In the genomic region with DNA sequence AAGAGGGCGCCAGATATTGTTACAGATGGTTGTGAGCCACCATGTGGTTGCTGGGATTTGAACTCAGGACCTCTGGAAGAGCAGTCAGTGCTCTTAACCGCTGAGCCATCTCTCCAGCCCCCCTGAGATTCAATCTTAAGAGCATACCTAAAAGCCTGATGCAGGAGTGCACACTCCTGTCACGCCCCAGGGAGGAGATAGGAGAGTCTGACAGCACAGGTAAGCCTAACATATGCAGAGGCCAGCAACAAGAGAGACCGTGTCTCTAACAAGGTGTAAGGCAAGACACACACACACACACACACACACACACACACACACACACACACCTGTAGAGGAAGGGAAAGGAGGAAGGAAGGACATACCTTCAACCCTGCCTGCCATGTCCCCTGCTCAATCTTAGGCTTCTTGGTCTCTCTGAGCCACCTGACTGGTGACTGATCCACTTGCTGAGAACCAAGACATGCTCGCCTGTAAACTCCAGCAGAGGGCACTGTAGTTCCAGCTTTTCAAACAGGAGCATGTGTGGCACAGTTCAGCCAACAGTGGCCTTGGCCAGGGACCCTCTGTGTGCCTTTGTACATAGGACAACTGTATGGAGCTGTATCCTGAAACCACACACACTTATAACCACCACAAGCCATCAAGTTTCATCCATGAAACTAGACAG, we compare ENCODE assay signal across 8 mouse cellular contexts. TPM values are rescaled to one million over a fixed set of nuclear protein-coding genes. Genes with fewer than 3 reads are reported as not detected.
DNase-seq lines count a peak whose midpoint lies in the region; ATAC-seq lines count a peak whose summit lies in the region.

No protein-coding gene starts in this region.

- no peak overlapping the region for H3K4me2 ChIP-seq in midbrain, embryonic 13.5 days (replicated peaks)

- H3K9me3 ChIP-seq in limb, embryonic 10.5 days (replicated peaks) = no peaks in the 10 kb centered on the region
- H3K9me3 ChIP-seq in midbrain, embryonic 13.5 days = no peaks in the 10 kb centered on the region

- peak; percentile 87 for ATAC-seq in midbrain, embryonic 13.5 days

- no peaks in the 10 kb centered on the region for H3K27me3 ChIP-seq in limb, embryonic 10.5 days (ENCODE audit: low read depth, poor library complexity, severe bottlenecking)
- no peaks in the 10 kb centered on the region for H3K27me3 ChIP-seq in midbrain, embryonic 13.5 days

- no peak overlapping the region for H3K4me3 ChIP-seq in limb, embryonic 10.5 days
- H3K4me3 ChIP-seq in midbrain, embryonic 13.5 days (replicated peaks) = no peak overlapping the region

- intact Hi-C loops in gastrocnemius, postnatal 14 days (cut with DNase I; ENCODE audit: low total_unique reads) = loop anchor here (2.0 kb wide), 1 partner anchor 37 kb away; no protein-coding TSS in a partner anchor

- H3K9ac ChIP-seq in midbrain, embryonic 13.5 days (replicated peaks) = no peak overlapping the region

- H3K36me3 ChIP-seq in limb, embryonic 10.5 days = no peaks in the 10 kb centered on the region
- H3K36me3 ChIP-seq in midbrain, embryonic 13.5 days = no peaks in the 10 kb centered on the region

- H3K27ac ChIP-seq in limb, embryonic 10.5 days = no peak overlapping the region
- no peak overlapping the region for H3K27ac ChIP-seq in midbrain, embryonic 13.5 days

- 38% methylated on average over 5 of the region's 5 CpGs for WGBS in limb, embryonic 10.5 days
- 42% methylated on average over 5 of the region's 5 CpGs for WGBS in midbrain, embryonic 13.5 days

- peak; percentile 57 to 58 for DNase-seq in urinary bladder, adult 18-20 months (ENCODE audit: low spot score in 2 of 2)
- DNase-seq in urinary bladder, postnatal 10 days (ENCODE audit: low spot score) = no peak
- peak; percentile 93 for DNase-seq in embryo, embryonic 10 days (ENCODE audit: low spot score)
- peak; percentile 69 for DNase-seq in gastrocnemius, postnatal 14 days
- DNase-seq in kidney, adult 18-20 months = peak; percentile 88
- DNase-seq in limb, embryonic 10.5 days (ENCODE audit: low spot score) = peak; percentile 79
- DNase-seq in spleen, postnatal 36 days (ENCODE audit: low spot score in 2 of 2) = peak; percentile 59 to 66

- peaks cover 4% of the 10 kb centered on the region; the same call in 1 of the 2 replicates for H3K4me1 ChIP-seq in limb, embryonic 10.5 days
- H3K4me1 ChIP-seq in midbrain, embryonic 13.5 days (replicated peaks) = no peaks in the 10 kb centered on the region

RNA-seq across cellular contexts. Expression of a gene that starts 9.1 kb away (rescaled TPM):
- total RNA-seq in gastrocnemius, postnatal 14 days (2021) = under 1 TPM in 1 of 2 experiments, not detected in 1; 0.44 TPM
- polyA plus RNA-seq in limb, embryonic 10.5 days (2016; fragmentation: Nextera tagmentation; extraction: Ambion mirVana) = 0.28 TPM in 1 of 2 replicates, not detected in the other
- polyA plus RNA-seq in midbrain, embryonic 13.5 days (2015; fragmentation: Nextera tagmentation; extraction: Ambion mirVana) = 0.67 TPM in 1 of 2 replicates, not detected in the other

RNA-seq across cellular contexts. Expression of a gene that starts 9.2 kb away (rescaled TPM):
- 10 to 100 TPM; 20.4 to 20.6 TPM for total RNA-seq in gastrocnemius, postnatal 14 days (2021)
- polyA plus RNA-seq in limb, embryonic 10.5 days (2016; fragmentation: Nextera tagmentation; extraction: Ambion mirVana) = 60.7 and 68.0 TPM in 2 replicates
- polyA plus RNA-seq in midbrain, embryonic 13.5 days (2015; fragmentation: Nextera tagmentation; extraction: Ambion mirVana) = 72.7 and 75.1 TPM in 2 replicates

RNA-seq across cellular contexts. Expression of a gene that starts 29.9 kb away (rescaled TPM):
- 10 to 100 TPM; 33.1 to 36.4 TPM for total RNA-seq in gastrocnemius, postnatal 14 days (2021)
- 15.7 and 16.5 TPM in 2 replicates for polyA plus RNA-seq in limb, embryonic 10.5 days (2016; fragmentation: Nextera tagmentation; extraction: Ambion mirVana)
- polyA plus RNA-seq in midbrain, embryonic 13.5 days (2015; fragmentation: Nextera tagmentation; extraction: Ambion mirVana) = 10.6 and 13.0 TPM in 2 replicates

RNA-seq across cellular contexts. Expression of a gene that starts 45.9 kb away (rescaled TPM):
- 10 to 100 TPM; 52.5 to 56.9 TPM for total RNA-seq in gastrocnemius, postnatal 14 days (2021)
- 168 and 181 TPM in 2 replicates for polyA plus RNA-seq in limb, embryonic 10.5 days (2016; fragmentation: Nextera tagmentation; extraction: Ambion mirVana)
- 149 and 152 TPM in 2 replicates for polyA plus RNA-seq in midbrain, embryonic 13.5 days (2015; fragmentation: Nextera tagmentation; extraction: Ambion mirVana)

RNA-seq across cellular contexts. Expression of a gene that starts 50.7 kb away (rescaled TPM):
- 1 to 10 TPM; 6.6 to 9.5 TPM for total RNA-seq in gastrocnemius, postnatal 14 days (2021)
- 16.6 and 24.2 TPM in 2 replicates for polyA plus RNA-seq in limb, embryonic 10.5 days (2016; fragmentation: Nextera tagmentation; extraction: Ambion mirVana)
- 139 and 157 TPM in 2 replicates for polyA plus RNA-seq in midbrain, embryonic 13.5 days (2015; fragmentation: Nextera tagmentation; extraction: Ambion mirVana)
